Mouse (Mus musculus) G1E (cell line): Measurements from ENCODE around the gene Ramp2.

Source experiments
- CTCF ChIP-seq: IDR thresholded peaks from 2 replicates; pipeline ENCODE4 v1.5.1; 2012; ENCODE audit warnings: low read depth, low read length, inconsistent platforms, mixed read lengths
- GATA1 ChIP-seq: IDR thresholded peaks from 2 replicates; pipeline ENCODE4 v1.6.1; 2012; ENCODE audit warnings: borderline replicate concordance, low read length, inconsistent platforms, mixed read lengths
- POLR2AphosphoS5 ChIP-seq: IDR thresholded peaks from 2 replicates; pipeline ENCODE4 v1.6.1; 2012; ENCODE audit warnings: low read depth, low read length, inconsistent platforms; ENCODE audit not compliant: insufficient replicate concordance
- TAL1 ChIP-seq: conservative IDR thresholded peaks from 2 replicates; pipeline ENCODE4 v1.6.1; 2012; ENCODE audit warnings: low read depth, low read length, inconsistent platforms, mixed read lengths

GRCm38 (mm10) chr11:101291231-101291630 is 45.4 kb downstream of the Ramp2 start:
- TF ChIP-seq CTCF = no peak
- TF ChIP-seq TAL1 = no peak
- TF ChIP-seq GATA1 = no peak
- no peak for TF ChIP-seq POLR2AphosphoS5
